Mouse (Mus musculus): ENCODE measurements around the gene Gm609. TPM values are rescaled to one million over a fixed set of nuclear protein-coding genes. Genes with fewer than 3 reads are reported as not detected.
"Not testable (repeated sequence)": the region's sequence is repeated elsewhere in the genome, so short reads cannot be mapped to it uniquely, and the experiment has no call there.

The Gm609 gene
- not detected in 2 replicates for polyA plus RNA-seq (2014; fragmentation: Nextera tagmentation; extraction: Ambion mirVana)

DNA sequence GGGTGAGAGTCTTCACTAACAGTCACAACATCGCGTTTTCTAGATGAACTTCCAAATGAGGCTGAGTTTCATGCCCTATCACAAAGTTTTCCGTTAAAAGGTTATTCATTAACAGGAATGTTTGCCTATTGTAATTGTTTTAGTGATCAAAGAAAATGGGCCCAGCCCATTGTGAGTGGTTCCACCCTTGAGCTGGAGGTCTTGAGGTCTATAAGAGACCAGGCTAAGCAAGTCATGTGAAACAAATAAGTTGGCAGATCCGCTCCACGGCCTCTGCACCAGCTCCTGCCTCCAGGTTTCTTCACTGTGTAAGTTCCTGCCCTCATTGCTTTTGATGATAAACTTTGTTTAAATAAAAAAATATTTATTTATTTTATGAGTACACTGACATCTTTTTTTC lies at the start of gene Gm609:
Gene Gm609 (minus strand): TSS at position 43 of the 400 bp plus-strand sequence.
- Histone ChIP-seq H3K4me2 (no peak within 1 kb of the TSS), H3K27me3 (ENCODE audit: control insufficient read depth, insufficient read depth, low read length) (no peaks in the 10 kb centered on the region), H3K27ac (ENCODE audit: low read depth, low read length) (no peak within 1 kb of the TSS), H3K9ac (ENCODE audit: low read length) (no peak within 1 kb of the TSS), H3K4me1 (ENCODE audit: control insufficient read depth, insufficient read depth, low read length) (no peaks in the 10 kb centered on the region), H3K4me3 (ENCODE audit: low read depth, low read length) (no peak within 1 kb of the TSS), H3K9me3 (ENCODE audit: control insufficient read depth, low read length) (no peaks in the 10 kb centered on the region), H3K36me3 (ENCODE audit: control insufficient read depth, insufficient read depth, low read length) (no peaks in the 10 kb centered on the region)
- WGBS = 88% methylated on average over 5 of the region's 5 CpGs
- no peak for DNase-seq (ENCODE audit: low spot score, missing footprints)
- ATAC-seq (ENCODE audit: low FRiP score) = no peak

DNA sequence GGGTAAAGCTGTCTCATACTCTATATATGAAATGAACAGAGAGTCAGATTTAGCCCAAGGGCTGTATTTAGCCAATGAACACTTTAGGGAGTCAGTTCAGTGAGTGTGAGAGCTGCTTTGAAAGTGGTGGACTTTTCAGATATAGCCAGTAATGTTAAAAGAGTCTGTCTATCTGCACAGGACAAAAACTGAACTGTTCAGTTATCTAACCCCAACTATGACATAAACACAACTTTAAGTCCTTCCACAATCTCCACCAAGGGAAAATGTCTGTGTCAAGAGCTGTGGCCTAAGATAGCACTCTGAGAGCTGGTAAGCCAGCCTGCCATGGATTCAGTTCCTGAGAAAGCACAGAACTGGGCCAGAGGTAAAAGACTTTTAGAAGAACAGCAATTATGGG lies 49.3 kb upstream of the Gm609 start:
- Histone ChIP-seq H3K4me2 (no peak overlapping the region), H3K9me3 (ENCODE audit: control insufficient read depth, low read length) (no peaks in the 10 kb centered on the region), H3K4me3 (ENCODE audit: low read depth, low read length) (no peak overlapping the region), H3K36me3 (ENCODE audit: control insufficient read depth, insufficient read depth, low read length) (no peaks in the 10 kb centered on the region), H3K4me1 (ENCODE audit: control insufficient read depth, insufficient read depth, low read length) (no peaks in the 10 kb centered on the region), H3K27me3 (ENCODE audit: control insufficient read depth, insufficient read depth, low read length) (no peaks in the 10 kb centered on the region), H3K9ac (ENCODE audit: low read length) (no peak overlapping the region), H3K27ac (ENCODE audit: low read depth, low read length) (no peak overlapping the region)
- no peak for DNase-seq (ENCODE audit: low spot score, missing footprints)
- ATAC-seq (ENCODE audit: low FRiP score) = no peak

DNA sequence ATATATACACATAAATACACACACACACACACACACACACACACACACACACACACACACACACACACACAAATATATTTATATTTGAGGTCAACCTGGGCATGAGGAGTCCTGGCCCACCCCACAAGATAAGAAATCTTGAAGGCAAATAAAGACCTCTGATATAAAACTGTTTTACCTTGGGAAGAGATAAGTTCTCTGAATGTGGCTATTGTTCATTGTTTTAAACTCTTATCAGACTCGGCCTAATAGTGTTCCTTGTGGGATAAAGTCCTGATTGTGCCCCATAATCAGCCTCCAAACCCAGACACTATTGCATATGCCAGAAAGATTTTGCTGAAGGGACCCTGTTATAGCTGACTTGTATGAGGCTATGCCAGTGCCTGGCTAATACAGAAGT lies 45.6 kb upstream of the Gm609 start:
- not testable (repeated sequence) for H3K9ac ChIP-seq (ENCODE audit: low read length); H3K27ac ChIP-seq (ENCODE audit: low read depth, low read length); H3K4me1 ChIP-seq (ENCODE audit: control insufficient read depth, insufficient read depth, low read length); ATAC-seq (ENCODE audit: low FRiP score); H3K4me3 ChIP-seq (ENCODE audit: low read depth, low read length); H3K36me3 ChIP-seq (ENCODE audit: control insufficient read depth, insufficient read depth, low read length); H3K27me3 ChIP-seq (ENCODE audit: control insufficient read depth, insufficient read depth, low read length); DNase-seq (ENCODE audit: low spot score, missing footprints); H3K4me2 ChIP-seq; H3K9me3 ChIP-seq (ENCODE audit: control insufficient read depth, low read length)
- 67% methylated on average over 1 of the region's 1 CpGs for WGBS

DNA sequence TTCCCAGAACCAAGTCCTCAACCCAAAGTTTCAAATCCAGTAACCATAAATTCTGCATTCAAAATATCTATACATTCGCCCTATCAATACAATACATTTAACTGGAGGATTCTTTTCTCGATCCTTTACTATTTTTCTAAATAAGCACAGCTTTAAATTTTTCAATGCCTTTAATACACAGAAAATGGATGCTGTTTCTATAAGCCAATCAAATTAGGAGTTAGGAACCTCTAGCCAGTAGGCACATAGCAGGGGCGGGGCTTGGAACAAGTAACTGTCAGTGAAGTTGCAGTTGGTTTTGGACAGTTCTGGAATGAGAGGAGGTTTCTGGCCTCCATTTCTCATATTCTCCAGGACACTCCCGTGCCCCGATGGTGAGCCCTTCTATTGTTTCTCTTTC lies 42.2 kb upstream of the Gm609 start, which contains the start of gene Slc9c1:
Gene Slc9c1 (plus strand): TSS at position 301 of the 400 bp plus-strand sequence.
- Histone ChIP-seq H3K9ac (ENCODE audit: low read length) (no peak within 1 kb of the TSS), H3K9me3 (ENCODE audit: control insufficient read depth, low read length) (no peaks in the 10 kb centered on the region), H3K4me3 (ENCODE audit: low read depth, low read length) (no peak within 1 kb of the TSS), H3K27ac (ENCODE audit: low read depth, low read length) (no peak within 1 kb of the TSS), H3K4me2 (no peak within 1 kb of the TSS), H3K36me3 (ENCODE audit: control insufficient read depth, insufficient read depth, low read length) (no peaks in the 10 kb centered on the region), H3K4me1 (ENCODE audit: control insufficient read depth, insufficient read depth, low read length) (no peaks in the 10 kb centered on the region), H3K27me3 (ENCODE audit: control insufficient read depth, insufficient read depth, low read length) (no peaks in the 10 kb centered on the region)
- WGBS = 93% methylated on average over 5 of the region's 5 CpGs
- ATAC-seq (ENCODE audit: low FRiP score) (no peak), DNase-seq (ENCODE audit: low spot score, missing footprints) (no peak)

DNA sequence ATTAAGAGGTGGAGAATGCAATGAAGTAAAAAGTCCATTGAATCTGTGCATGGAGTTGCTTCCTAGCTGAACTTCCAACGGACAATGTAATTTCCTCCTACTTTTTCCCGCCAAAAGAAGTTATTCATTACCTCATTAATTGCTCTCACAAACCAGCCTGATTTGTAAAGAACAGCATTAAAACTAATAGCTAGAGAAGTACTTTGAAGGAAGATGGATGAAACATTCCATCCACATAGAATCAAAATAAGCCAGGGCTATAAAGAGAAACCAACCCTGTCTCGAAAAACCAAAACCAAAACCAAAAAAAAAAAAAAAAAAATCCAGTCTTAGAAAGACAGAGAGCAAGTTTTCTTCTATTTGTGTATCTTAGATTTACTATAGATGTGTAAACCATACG lies 39.2 kb upstream of the Gm609 start, which contains the start of gene Gm17783:
Gene Gm17783 (minus strand): TSS at position 101 of the 400 bp plus-strand sequence.
- H3K36me3 ChIP-seq (ENCODE audit: control insufficient read depth, insufficient read depth, low read length) = no peaks in the 10 kb centered on the region
- DNase-seq (ENCODE audit: low spot score, missing footprints) = no peak

DNA sequence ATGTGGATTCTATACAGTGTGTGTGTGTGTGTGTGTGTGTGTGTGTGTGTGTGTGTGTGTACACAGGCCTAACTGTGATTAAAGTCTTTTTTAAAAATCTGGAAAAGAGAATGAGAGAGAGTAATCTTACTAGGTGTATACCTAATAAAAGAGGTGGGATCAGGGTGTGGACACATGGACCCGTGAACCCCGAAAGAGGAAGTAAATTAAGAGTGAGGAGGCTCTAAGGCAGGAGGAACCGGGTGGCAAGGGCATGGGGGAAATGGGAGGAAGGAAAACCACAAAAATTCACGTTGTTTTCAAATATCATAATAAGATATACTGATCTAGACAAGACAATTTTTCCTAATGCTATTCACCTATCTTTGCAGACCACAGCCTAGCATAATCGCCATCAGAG lies 32.8 kb upstream of the Gm609 start:
- WGBS = 83% methylated on average over 5 of the region's 5 CpGs
- Histone ChIP-seq H3K27ac (ENCODE audit: low read depth, low read length) (no peak overlapping the region), H3K27me3 (ENCODE audit: control insufficient read depth, insufficient read depth, low read length) (no peaks in the 10 kb centered on the region), H3K9me3 (ENCODE audit: control insufficient read depth, low read length) (no peaks in the 10 kb centered on the region), H3K36me3 (ENCODE audit: control insufficient read depth, insufficient read depth, low read length) (no peaks in the 10 kb centered on the region), H3K4me2 (no peak overlapping the region), H3K4me1 (ENCODE audit: control insufficient read depth, insufficient read depth, low read length) (no peaks in the 10 kb centered on the region), H3K9ac (ENCODE audit: low read length) (no peak overlapping the region), H3K4me3 (ENCODE audit: low read depth, low read length) (no peak overlapping the region)
- no peak for DNase-seq (ENCODE audit: low spot score, missing footprints)
- no peak for ATAC-seq (ENCODE audit: low FRiP score)

More for the DNA sequence above, 39.2 kb upstream of the Gm609 start, which contains the start of gene Gm17783:
- WGBS = 93% methylated on average over 4 of the region's 4 CpGs
- no peaks in the 10 kb centered on the region for H3K4me1 ChIP-seq (ENCODE audit: control insufficient read depth, insufficient read depth, low read length)
- no peaks in the 10 kb centered on the region for H3K9me3 ChIP-seq (ENCODE audit: control insufficient read depth, low read length)
- H3K4me3 ChIP-seq (ENCODE audit: low read depth, low read length) = no peak within 1 kb of the TSS
- ATAC-seq (ENCODE audit: low FRiP score) = no peak
- no peak within 1 kb of the TSS for H3K27ac ChIP-seq (ENCODE audit: low read depth, low read length)
- no peak within 1 kb of the TSS for H3K4me2 ChIP-seq
- H3K9ac ChIP-seq (ENCODE audit: low read length) = no peak within 1 kb of the TSS
- H3K27me3 ChIP-seq (ENCODE audit: control insufficient read depth, insufficient read depth, low read length) = no peaks in the 10 kb centered on the region

DNA sequence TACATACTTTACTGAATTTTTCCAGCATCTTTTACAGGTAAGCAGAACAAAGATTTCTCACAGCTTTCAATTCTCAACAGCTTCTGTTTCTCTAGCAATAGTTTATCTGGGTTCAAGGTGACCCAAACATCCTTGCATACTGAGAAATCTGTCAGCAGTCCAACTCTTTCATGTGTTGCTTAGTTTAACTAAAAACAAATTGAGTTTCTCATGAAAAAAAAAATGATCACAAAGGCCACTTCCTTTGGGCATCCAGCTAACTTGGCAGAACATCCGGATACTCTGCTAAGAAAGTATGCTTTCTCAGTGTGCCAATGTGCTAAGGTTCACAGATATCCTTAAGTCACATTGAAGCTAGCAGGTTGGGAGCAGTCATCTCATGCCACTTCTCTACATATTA lies 2.6 kb upstream of the Gm609 start:
- no peak for DNase-seq (ENCODE audit: low spot score, missing footprints)
- H3K9ac ChIP-seq (ENCODE audit: low read length) = no peak overlapping the region
- H3K27me3 ChIP-seq (ENCODE audit: control insufficient read depth, insufficient read depth, low read length) = no peaks in the 10 kb centered on the region
- no peak overlapping the region for H3K4me2 ChIP-seq
- H3K36me3 ChIP-seq (ENCODE audit: control insufficient read depth, insufficient read depth, low read length) = no peaks in the 10 kb centered on the region
- H3K4me3 ChIP-seq (ENCODE audit: low read depth, low read length) = no peak overlapping the region
- no peak overlapping the region for H3K27ac ChIP-seq (ENCODE audit: low read depth, low read length)
- no peaks in the 10 kb centered on the region for H3K9me3 ChIP-seq (ENCODE audit: control insufficient read depth, low read length)
- 86% methylated on average over 1 of the region's 1 CpGs for WGBS
- H3K4me1 ChIP-seq (ENCODE audit: control insufficient read depth, insufficient read depth, low read length) = no peaks in the 10 kb centered on the region
- no peak for ATAC-seq (ENCODE audit: low FRiP score)

DNA sequence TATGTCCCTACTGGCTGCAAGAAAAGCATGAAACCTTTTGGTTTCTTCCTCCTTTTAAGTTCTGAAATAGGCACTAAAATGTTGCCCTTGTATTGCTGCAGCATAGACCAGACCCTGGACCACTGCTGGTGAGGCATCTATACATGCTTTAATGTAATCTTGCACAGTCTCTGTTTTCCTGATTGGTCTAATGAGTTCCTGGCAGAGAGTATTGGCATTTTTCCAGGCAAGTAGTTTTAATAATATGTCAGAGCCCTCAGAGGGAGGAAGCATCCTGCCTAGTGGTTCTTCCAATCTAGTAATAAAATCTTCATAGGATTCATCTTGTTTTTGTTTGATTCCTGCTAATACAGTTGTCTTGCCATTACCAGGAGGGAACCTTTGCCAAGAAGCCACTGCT lies 15.8 kb downstream of the Gm609 start:
- Histone ChIP-seq H3K4me1 (ENCODE audit: control insufficient read depth, insufficient read depth, low read length) (no peaks in the 10 kb centered on the region), H3K36me3 (ENCODE audit: control insufficient read depth, insufficient read depth, low read length) (no peaks in the 10 kb centered on the region), H3K27me3 (ENCODE audit: control insufficient read depth, insufficient read depth, low read length) (no peaks in the 10 kb centered on the region), H3K9ac (ENCODE audit: low read length) (no peak overlapping the region), H3K27ac (ENCODE audit: low read depth, low read length) (no peak overlapping the region), H3K4me2 (no peak overlapping the region), H3K9me3 (ENCODE audit: control insufficient read depth, low read length) (no peaks in the 10 kb centered on the region), H3K4me3 (ENCODE audit: low read depth, low read length) (no peak overlapping the region)
- ATAC-seq (ENCODE audit: low FRiP score) (no peak), DNase-seq (ENCODE audit: low spot score, missing footprints) (no peak)

DNA sequence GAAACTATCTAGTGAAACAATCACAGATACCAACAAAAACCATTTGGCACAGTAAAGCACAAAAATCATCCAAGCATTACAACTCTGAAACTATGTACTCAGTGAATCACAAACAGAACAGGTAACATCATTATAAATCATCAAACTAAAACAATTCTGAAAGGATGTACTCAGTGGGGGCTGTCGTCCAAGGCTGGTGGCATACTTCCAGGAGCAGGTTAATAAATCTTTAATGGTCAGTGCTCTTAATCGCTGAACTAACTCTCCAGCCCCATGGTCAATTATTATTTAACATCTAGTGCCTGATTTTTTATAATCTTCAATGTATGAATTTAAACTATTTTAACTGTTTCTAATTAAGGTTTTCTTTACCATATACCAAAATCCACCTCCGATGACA lies 20.9 kb downstream of the Gm609 start:
- ATAC-seq (ENCODE audit: low FRiP score); H3K27ac ChIP-seq (ENCODE audit: low read depth, low read length); H3K4me1 ChIP-seq (ENCODE audit: control insufficient read depth, insufficient read depth, low read length); H3K9ac ChIP-seq (ENCODE audit: low read length); H3K27me3 ChIP-seq (ENCODE audit: control insufficient read depth, insufficient read depth, low read length); H3K36me3 ChIP-seq (ENCODE audit: control insufficient read depth, insufficient read depth, low read length); H3K4me3 ChIP-seq (ENCODE audit: low read depth, low read length); H3K4me2 ChIP-seq; DNase-seq (ENCODE audit: low spot score, missing footprints); H3K9me3 ChIP-seq (ENCODE audit: control insufficient read depth, low read length): not testable (repeated sequence)
- WGBS = 92% methylated on average over 3 of the region's 3 CpGs

DNA sequence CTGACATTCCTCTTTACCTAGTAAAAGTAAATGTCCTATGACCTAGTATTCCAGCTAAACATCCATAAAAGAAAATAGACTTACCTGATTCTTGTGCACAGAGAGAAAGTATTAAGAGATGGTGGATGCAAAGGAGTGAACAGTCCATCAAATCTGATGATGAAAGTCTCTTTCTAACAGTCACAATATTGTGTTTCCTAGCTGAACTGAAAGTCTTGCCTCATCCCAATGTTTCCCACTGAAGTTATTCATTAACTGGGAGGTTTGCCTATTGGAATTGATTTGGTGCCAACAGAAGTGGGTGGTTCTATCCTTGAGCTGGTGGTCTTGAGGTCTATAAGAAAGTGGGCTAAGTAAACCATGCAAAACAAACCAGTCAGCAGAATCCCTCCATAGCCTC lies 38.0 kb downstream of the Gm609 start:
- H3K4me1 ChIP-seq (ENCODE audit: control insufficient read depth, insufficient read depth, low read length) = no peaks in the 10 kb centered on the region
- ATAC-seq (ENCODE audit: low FRiP score) (no peak), DNase-seq (ENCODE audit: low spot score, missing footprints) (no peak)
- no peak overlapping the region for H3K27ac ChIP-seq (ENCODE audit: low read depth, low read length)
- no peak overlapping the region for H3K4me2 ChIP-seq
- no peaks in the 10 kb centered on the region for H3K9me3 ChIP-seq (ENCODE audit: control insufficient read depth, low read length)
- no peak overlapping the region for H3K9ac ChIP-seq (ENCODE audit: low read length)
- no peaks in the 10 kb centered on the region for H3K27me3 ChIP-seq (ENCODE audit: control insufficient read depth, insufficient read depth, low read length)
- no peaks in the 10 kb centered on the region for H3K36me3 ChIP-seq (ENCODE audit: control insufficient read depth, insufficient read depth, low read length)
- no peak overlapping the region for H3K4me3 ChIP-seq (ENCODE audit: low read depth, low read length)

Measured in midbrain, embryonic 11.5 days (tissue).